Mouse (Mus musculus) embryonic facial prominence, embryonic 14.5 days (tissue): Measurements from ENCODE around the gene Cadm4. TPM values are rescaled to one million over a fixed set of nuclear protein-coding genes. Genes with fewer than 3 reads are reported as not detected.

Experiments used
- ATAC-seq: fragments of 200-750 bp; cut with Nextera tagmentation; 2 replicates; pipeline ENCODE4 v1.8.0; 2017; ENCODE audit warnings: low read depth, moderate number of reproducible peaks, moderate TSS enrichment
- DNase-seq: peaks from one replicate; pipeline ENCODE4 v3.0.0-alpha.2; 2015; ENCODE audit warnings: low spot score
- H3K27ac ChIP-seq: fragments of 300-500 bp; sonication (generic); replicated peaks from 2 replicates; pipeline ENCODE4 v1.5.1; 2014; ENCODE audit warnings: low read depth, mild to moderate bottlenecking, low read length, moderate library complexity
- H3K27me3 ChIP-seq: fragments of 300-500 bp; sonication (generic); replicated peaks from 2 replicates; pipeline ENCODE4 v1.6.1; 2014; ENCODE audit warnings: low read length; ENCODE audit not compliant: control insufficient read depth, insufficient read depth
- H3K36me3 ChIP-seq: fragments of 300-500 bp; sonication (generic); 2 replicates; pipeline ENCODE4 v1.6.1; 2014; ENCODE audit warnings: low read length, mixed read lengths; ENCODE audit not compliant: control insufficient read depth, insufficient read depth
- H3K4me1 ChIP-seq: fragments of 300-500 bp; sonication (generic); 2 replicates; pipeline ENCODE4 v1.6.1; 2014; ENCODE audit warnings: antibody characterized with exemption, low read length; ENCODE audit not compliant: control insufficient read depth, insufficient read depth
- H3K4me2 ChIP-seq: fragments of 300-500 bp; sonication (generic); 2 replicates; pipeline ENCODE4 v1.6.1; 2014; ENCODE audit warnings: low read depth, mild to moderate bottlenecking, low read length, moderate library complexity, mixed read lengths
- H3K4me3 ChIP-seq: fragments of 300-500 bp; sonication (generic); 2 replicates; pipeline ENCODE4 v1.5.1; 2014; ENCODE audit warnings: low read depth, mild to moderate bottlenecking, low read length
- H3K9ac ChIP-seq: fragments of 300-500 bp; sonication (generic); 2 replicates; pipeline ENCODE4 v1.6.1; 2014; ENCODE audit warnings: low read depth, mild to moderate bottlenecking, low read length, moderate library complexity, mixed read lengths
- H3K9me3 ChIP-seq: fragments of 300-500 bp; sonication (generic); 2 replicates; pipeline ENCODE4 v1.6.1; 2016; ENCODE audit warnings: low read length; ENCODE audit not compliant: control insufficient read depth
- WGBS: fragments of 180-500 bp; shearing (Covaris S2); extraction: QIAGEN DNeasy Blood & Tissue Kit; methylation state at CpG from one replicate; pipeline ENCODE4 v1.1.7; 2014; 5-methylcytosine and 5-hydroxymethylcytosine counted together
- polyA plus RNA-seq: library from polyadenylated mRNA; unstranded; fragments of >200 nt; fragmentation: Nextera tagmentation; extraction: Ambion mirVana; gene quantifications from 2 replicates; pipeline ENCODE4 v1.2.1, GENCODE M21; 2014

Cadm4 gene
- polyA plus RNA-seq, 1 experiment from 2014 or later = 2.8 TPM

DNA sequence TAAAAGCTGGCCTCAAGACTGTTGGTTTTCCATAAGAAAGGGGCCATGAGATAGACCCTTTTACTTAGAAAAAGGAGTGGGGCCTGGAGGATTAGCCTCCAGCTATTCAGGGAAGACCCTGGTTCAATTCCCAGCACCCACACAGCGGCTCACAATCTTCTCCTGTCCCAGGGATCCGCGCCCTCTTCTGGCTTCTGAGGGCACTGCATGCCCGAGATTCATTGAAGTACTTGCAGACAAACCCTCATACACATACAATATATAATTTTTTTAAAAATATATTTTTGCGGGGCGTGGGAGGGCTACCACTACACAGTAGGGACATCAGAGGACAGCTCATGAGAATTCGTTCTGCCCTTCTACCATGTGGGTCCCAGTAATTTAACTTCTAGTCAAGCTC is 19.1 kb downstream of the Cadm4 start:
- no peak for ATAC-seq
- WGBS = 37% methylated on average over 7 of the region's 7 CpGs
- Histone ChIP-seq H3K9ac (no peak overlapping the region), H3K36me3 (no peaks in the 10 kb centered on the region), H3K9me3 (no peaks in the 10 kb centered on the region), H3K4me1 (peaks cover 16% of the 10 kb centered on the region), H3K4me2 (no peak overlapping the region), H3K27ac (no peak overlapping the region), H3K4me3 (no peak overlapping the region), H3K27me3 (peaks cover 12% of the 10 kb centered on the region)
- no peak for DNase-seq

- no peak overlapping the region for H3K4me3 ChIP-seq
- no peak overlapping the region for H3K4me2 ChIP-seq
- ATAC-seq = no peak
- H3K36me3 ChIP-seq = no peaks in the 10 kb centered on the region
- H3K4me1 ChIP-seq = peaks cover 18% of the 10 kb centered on the region
- peaks cover 12% of the 10 kb centered on the region for H3K27me3 ChIP-seq
- no peaks in the 10 kb centered on the region for H3K9me3 ChIP-seq
- WGBS = 53% methylated on average over 18 of the region's 21 CpGs
- no peak for DNase-seq
- no peak overlapping the region for H3K27ac ChIP-seq
- no peak overlapping the region for H3K9ac ChIP-seq
Observed at GRCm38 (mm10) chr7:24501492-24501891, 19.7 kb downstream of the Cadm4 start.

- H3K4me1 ChIP-seq = peaks cover 29% of the 10 kb centered on the region
- ATAC-seq (no peak), DNase-seq (no peak)
- no peaks in the 10 kb centered on the region for H3K36me3 ChIP-seq
- peaks cover 8% of the 10 kb centered on the region for H3K27me3 ChIP-seq
- peak overlapping the region; percentile 33 for H3K4me2 ChIP-seq
- no peak overlapping the region for H3K4me3 ChIP-seq
- no peak overlapping the region for H3K27ac ChIP-seq
- H3K9me3 ChIP-seq = no peaks in the 10 kb centered on the region
- 24% methylated on average over 9 of the region's 10 CpGs for WGBS
- no peak overlapping the region for H3K9ac ChIP-seq
Observed at GRCm38 (mm10) chr7:24504004-24504403, 22.2 kb downstream of the Cadm4 start.

DNA sequence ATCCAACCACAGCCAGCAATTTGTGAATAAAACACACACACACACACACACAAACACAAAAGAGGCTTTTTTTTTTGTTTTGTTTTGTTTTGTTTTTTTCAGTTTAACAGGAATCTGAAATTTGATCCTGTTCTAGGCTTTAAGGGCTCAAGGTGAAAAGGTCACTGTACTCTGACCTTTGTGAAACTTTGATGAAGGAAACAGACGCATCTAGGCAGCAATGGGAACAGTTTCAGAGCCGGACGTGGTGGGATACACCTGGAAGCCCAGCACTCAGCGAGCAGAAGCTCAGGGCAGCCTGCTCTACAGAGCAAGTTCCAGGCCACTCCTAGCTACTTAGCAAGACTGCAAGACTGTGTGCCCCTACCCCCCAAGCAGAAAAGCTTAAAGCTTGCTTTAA is 23.0 kb downstream of the Cadm4 start:
- no peaks in the 10 kb centered on the region for H3K36me3 ChIP-seq
- DNase-seq (no peak), ATAC-seq (no peak)
- H3K4me3 ChIP-seq = no peak overlapping the region
- H3K27ac ChIP-seq = no peak overlapping the region
- H3K9me3 ChIP-seq = no peaks in the 10 kb centered on the region
- H3K4me2 ChIP-seq = no peak overlapping the region
- no peak overlapping the region for H3K9ac ChIP-seq
- no peaks in the 10 kb centered on the region; the same call in none of the 2 replicates for H3K27me3 ChIP-seq
- H3K4me1 ChIP-seq = peaks cover 29% of the 10 kb centered on the region
- 13% methylated on average over 4 of the region's 4 CpGs for WGBS

- peak overlapping the region; percentile 81 for H3K4me2 ChIP-seq
- H3K4me3 ChIP-seq = peak overlapping the region; percentile 78; the same call in 1 of the 2 replicates
- WGBS = 22% methylated on average over 15 of the region's 15 CpGs
Observed at GRCm38 (mm10) chr7:24505447-24506064, 23.7 kb downstream of the Cadm4 start.

GRCm38 (mm10) chr7:24506065-24506459 is 24.2 kb downstream of the Cadm4 start:
- ATAC-seq = no peak
- H3K9ac ChIP-seq = peak overlapping the region; percentile 97
- H3K27me3 ChIP-seq = no peaks in the 10 kb centered on the region
- 9% methylated on average over 3 of the region's 3 CpGs for WGBS
- H3K36me3 ChIP-seq = peaks cover 5% of the 10 kb centered on the region
- H3K4me2 ChIP-seq = peak overlapping the region; percentile 81
- H3K9me3 ChIP-seq = no peaks in the 10 kb centered on the region
- peak overlapping the region; percentile 78 for H3K4me3 ChIP-seq
- DNase-seq = no peak
- peak overlapping the region; percentile 100 for H3K27ac ChIP-seq
- H3K4me1 ChIP-seq = peaks cover 29% of the 10 kb centered on the region

More at GRCm38 (mm10) chr7:24505447-24506064, 23.7 kb downstream of the Cadm4 start:
- H3K27ac ChIP-seq = peak overlapping the region; percentile 100
- H3K36me3 ChIP-seq = peaks cover under 1% of the 10 kb centered on the region; the same call in 1 of the 2 replicates
- H3K9ac ChIP-seq = 0 out of 2 replicates have a peak overlapping the region, but pooled peaks have one; percentile 40
- H3K4me1 ChIP-seq = peaks cover 29% of the 10 kb centered on the region
- no peak for ATAC-seq
- no peaks in the 10 kb centered on the region; the same call in 1 of the 2 replicates for H3K27me3 ChIP-seq
- no peaks in the 10 kb centered on the region for H3K9me3 ChIP-seq
- DNase-seq = no peak

- Histone ChIP-seq H3K27me3 (no peaks in the 10 kb centered on the region), H3K4me3 (peak overlapping the region; percentile 78), H3K27ac (peak overlapping the region; percentile 100), H3K4me2 (peak overlapping the region; percentile 81), H3K9me3 (no peaks in the 10 kb centered on the region), H3K4me1 (peaks cover 29% of the 10 kb centered on the region), H3K36me3 (peaks cover 9% of the 10 kb centered on the region), H3K9ac (peak overlapping the region; percentile 97)
- 0% methylated on average over 12 of the region's 12 CpGs for WGBS
- ATAC-seq (peak; percentile 26; the same call in 1 of the 2 replicates), DNase-seq (peak; percentile 87)
Observed at GRCm38 (mm10) chr7:24506476-24506837, 24.6 kb downstream of the Cadm4 start.

DNA sequence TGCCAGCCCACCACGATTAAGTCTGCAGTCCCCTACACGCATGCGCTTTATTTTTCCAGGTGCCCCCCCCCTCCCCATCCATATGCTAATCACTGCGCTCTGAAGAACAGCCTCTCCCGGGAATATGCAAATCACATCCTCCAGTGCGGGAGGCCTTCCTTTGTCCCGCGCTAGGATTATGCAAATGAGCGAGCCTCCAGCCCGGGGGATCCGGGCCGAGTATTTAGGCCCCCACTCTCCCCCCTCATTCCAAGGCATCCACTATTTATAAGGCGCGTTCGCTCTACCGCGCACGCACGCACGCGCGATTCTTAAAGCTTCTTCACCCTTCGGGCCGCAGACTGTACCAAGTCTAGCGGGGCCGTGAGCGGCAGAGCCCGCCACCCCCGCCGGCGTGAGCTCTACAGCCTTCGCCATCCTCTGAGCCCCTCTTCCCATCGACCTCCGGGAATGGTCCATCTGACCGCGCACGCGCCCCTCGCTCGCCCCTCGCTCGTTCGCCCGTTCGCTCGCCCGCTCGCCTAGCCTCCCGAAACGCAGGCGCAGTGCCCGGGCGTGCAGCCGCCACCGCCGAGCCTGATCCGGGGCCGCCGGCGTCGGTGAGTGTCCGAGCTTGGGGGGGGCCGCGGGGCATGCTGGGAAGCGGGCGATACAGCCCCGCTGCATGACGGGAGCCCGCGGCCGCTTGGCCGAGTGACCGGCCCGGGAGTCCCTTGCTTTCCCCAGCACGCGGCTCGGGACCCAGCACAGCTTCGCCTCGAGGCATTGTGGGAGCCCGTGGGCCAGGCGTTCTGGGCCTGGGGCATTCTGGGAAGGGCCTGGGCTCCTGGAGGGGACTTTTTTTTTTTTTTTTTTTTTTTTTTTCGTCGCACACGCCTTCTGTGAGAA is 25.3 kb downstream of the Cadm4 start, which contains the start of gene Zfp428:
Gene Zfp428 (plus strand): TSS at position 169 of the 888 bp plus-strand sequence.
- ATAC-seq (peak; percentile 92), DNase-seq (peak; percentile 97)
- no peaks in the 10 kb centered on the region for H3K27me3 ChIP-seq
- no peaks in the 10 kb centered on the region for H3K9me3 ChIP-seq
- H3K9ac ChIP-seq = peak within 1 kb of the TSS; percentile 97
- H3K4me2 ChIP-seq = peak within 1 kb of the TSS; percentile 81
- H3K4me3 ChIP-seq = peak within 1 kb of the TSS; percentile 78
- peaks cover 14% of the 10 kb centered on the region for H3K36me3 ChIP-seq
- peak within 1 kb of the TSS; percentile 100 for H3K27ac ChIP-seq
- WGBS = under 1% methylated on average over 62 of the region's 84 CpGs
- peaks cover 29% of the 10 kb centered on the region for H3K4me1 ChIP-seq
